Mouse (Mus musculus) liver, adult 2 months (tissue): ENCODE measurements around the gene Map2k5. TPM values are rescaled to one million over a fixed set of nuclear protein-coding genes. Genes with fewer than 3 reads are reported as not detected.

Experiments used
- DNase-seq: peaks from one replicate; pipeline ENCODE4 v3.0.0-alpha.2; 2011; ENCODE audit warnings: low read depth, low spot score; ENCODE audit errors: extremely low read depth
- H3K27ac ChIP-seq: fragments of 200-500 bp; replicated peaks from 2 replicates; pipeline ENCODE4 v1.5.1; 2012; ENCODE audit warnings: low read depth, mild to moderate bottlenecking, control low read depth, inconsistent platforms, low read length; ENCODE audit not compliant: insufficient read depth
- H3K27me3 ChIP-seq: fragments of 200-500 bp; 2 replicates; pipeline ENCODE4 v1.6.1; 2012; ENCODE audit warnings: mild to moderate bottlenecking, moderate library complexity, low read length, inconsistent platforms; ENCODE audit not compliant: control insufficient read depth, insufficient read depth
- H3K36me3 ChIP-seq: fragments of 200-500 bp; 2 replicates; pipeline ENCODE4 v1.6.1; 2012; ENCODE audit warnings: low read length, inconsistent platforms; ENCODE audit not compliant: control insufficient read depth, insufficient read depth
- H3K4me1 ChIP-seq: fragments of 200-500 bp; 2 replicates; pipeline ENCODE4 v1.6.1; 2011; ENCODE audit warnings: low read length; ENCODE audit not compliant: control insufficient read depth, insufficient read depth
- H3K4me3 ChIP-seq: fragments of 200-500 bp; 2 replicates; pipeline ENCODE4 v1.5.1; 2011; ENCODE audit warnings: low read depth, mild to moderate bottlenecking, control low read depth, low read length, moderate library complexity; ENCODE audit not compliant: insufficient read depth
- H3K79me2 ChIP-seq: fragments of 200-500 bp; 2 replicates; pipeline ENCODE4 v1.6.1; 2012; ENCODE audit warnings: inconsistent platforms, mild to moderate bottlenecking, low read length, moderate library complexity; ENCODE audit not compliant: control insufficient read depth, insufficient read depth
- H3K9ac ChIP-seq: fragments of 200-500 bp; 2 replicates; pipeline ENCODE4 v1.6.1; 2012; ENCODE audit warnings: low read depth, mild to moderate bottlenecking, control low read depth, inconsistent platforms, low read length
- CTCF ChIP-seq: fragments of 200-500 bp; IDR thresholded peaks from 2 replicates; pipeline ENCODE4 v1.5.1; 2011; ENCODE audit warnings: low read depth, low read length, control low read depth
- POLR2A ChIP-seq: fragments of 200-500 bp; IDR thresholded peaks from 2 replicates; pipeline ENCODE4 v1.6.1; 2011; ENCODE audit warnings: low read length, control low read depth; ENCODE audit not compliant: insufficient read depth; ENCODE audit errors: extremely low read depth
- WGBS: fragments of 180-500 bp; shearing (Covaris S2); methylation state at CpG from one replicate; pipeline ENCODE4 v1.1.7; 2018; 5-methylcytosine and 5-hydroxymethylcytosine counted together
- polyA plus RNA-seq: library from polyadenylated mRNA; depleted of rRNA; stranded (reverse); fragments of >200 nt; gene quantifications from 2 replicates; pipeline ENCODE4 v1.2.3, GENCODE M21; 2012
- total RNA-seq: library from RNA; depleted of rRNA; stranded (reverse); fragments of >200 nt; gene quantifications from 2 replicates; pipeline ENCODE4 v1.2.3, GENCODE M21; 2014

The Map2k5 gene
- total and polyA plus RNA-seq, 2 experiments: 13.3 to 32.2 TPM

DNA sequence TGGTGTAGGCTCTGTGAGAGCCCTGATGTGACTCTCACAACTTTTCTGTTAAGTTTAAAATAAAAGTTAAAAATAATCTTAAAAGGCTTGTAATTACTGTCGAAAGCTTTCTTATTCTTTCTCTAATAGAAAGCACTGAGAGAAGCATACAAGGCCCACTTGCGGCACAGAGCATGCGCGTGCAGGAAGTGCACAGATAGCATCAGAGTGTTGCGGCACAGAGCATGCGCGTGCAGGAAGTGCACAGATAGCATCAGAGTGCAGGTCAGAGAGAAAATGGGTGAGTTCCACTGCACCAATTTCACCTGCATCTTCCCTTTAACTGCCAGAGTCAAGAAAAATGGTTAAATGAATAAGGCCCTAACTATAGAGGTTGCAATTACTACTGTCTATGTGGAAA is 95.7 kb downstream of the Map2k5 start:
- Histone ChIP-seq H3K9ac (no peak overlapping the region), H3K79me2 (no peaks in the 10 kb centered on the region), H3K4me3 (no peak overlapping the region), H3K27ac (no peak overlapping the region), H3K4me1 (no peaks in the 10 kb centered on the region), H3K27me3 (no peaks in the 10 kb centered on the region), H3K36me3 (peaks cover 25% of the 10 kb centered on the region)
- 94% methylated on average over 7 of the region's 7 CpGs for WGBS
- TF ChIP-seq CTCF (no peak), POLR2A (no peak)
- DNase-seq: no peak

DNA sequence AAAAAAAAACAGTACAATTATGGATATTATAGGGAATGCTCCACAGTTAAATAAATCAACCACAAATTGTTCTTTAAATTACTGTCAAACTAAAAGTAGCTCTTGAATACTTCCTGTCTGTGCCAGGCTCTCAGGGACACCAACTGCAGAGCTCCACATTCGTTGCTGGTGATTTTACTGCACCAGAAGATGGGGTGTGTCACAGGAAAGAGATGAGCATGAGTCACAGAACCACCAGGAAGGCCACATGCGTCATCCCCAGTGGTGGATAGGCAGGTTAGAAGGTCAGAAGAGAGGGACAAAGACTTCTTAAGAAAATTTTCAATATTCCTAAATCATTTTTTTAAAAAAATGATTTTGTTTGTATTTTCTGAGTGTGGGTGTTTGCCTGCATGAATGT is 96.6 kb downstream of the Map2k5 start:
- no peak overlapping the region for H3K27ac ChIP-seq
- no peaks in the 10 kb centered on the region for H3K27me3 ChIP-seq
- H3K79me2 ChIP-seq: no peaks in the 10 kb centered on the region
- H3K4me1 ChIP-seq: no peaks in the 10 kb centered on the region
- DNase-seq: no peak
- no peak overlapping the region for H3K4me3 ChIP-seq
- WGBS: 77% methylated on average over 2 of the region's 2 CpGs
- TF ChIP-seq CTCF (no peak), POLR2A (no peak)
- H3K36me3 ChIP-seq: peaks cover 28% of the 10 kb centered on the region
- no peak overlapping the region for H3K9ac ChIP-seq

DNA sequence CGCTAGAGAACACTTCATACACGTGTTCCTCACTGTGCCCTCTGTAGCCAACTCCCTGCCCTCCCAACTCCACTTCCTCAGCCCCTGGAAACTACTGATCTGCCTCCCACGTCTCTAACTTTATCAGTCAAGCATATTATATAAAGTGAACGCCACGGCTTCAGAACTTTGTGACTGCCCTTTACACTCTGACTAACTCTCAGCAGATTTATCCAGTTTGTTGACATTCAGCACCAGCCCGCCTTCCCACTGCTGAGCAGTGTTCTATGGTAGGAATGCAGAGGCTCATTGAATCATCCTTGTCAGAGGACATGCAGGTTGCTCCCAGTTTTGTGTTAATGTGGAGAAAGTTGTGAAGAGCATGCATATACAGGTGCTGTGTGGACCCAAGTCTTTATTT is 103.9 kb downstream of the Map2k5 start:
- Histone ChIP-seq H3K27me3 (no peaks in the 10 kb centered on the region), H3K9ac (no peak overlapping the region), H3K79me2 (no peaks in the 10 kb centered on the region), H3K4me1 (no peaks in the 10 kb centered on the region), H3K4me3 (no peak overlapping the region), H3K36me3 (peaks cover 16% of the 10 kb centered on the region), H3K27ac (no peak overlapping the region)
- DNase-seq: no peak
- TF ChIP-seq POLR2A (no peak), CTCF (no peak)
- 64% methylated on average over 6 of the region's 6 CpGs for whole genome bisulfite sequencing

DNA sequence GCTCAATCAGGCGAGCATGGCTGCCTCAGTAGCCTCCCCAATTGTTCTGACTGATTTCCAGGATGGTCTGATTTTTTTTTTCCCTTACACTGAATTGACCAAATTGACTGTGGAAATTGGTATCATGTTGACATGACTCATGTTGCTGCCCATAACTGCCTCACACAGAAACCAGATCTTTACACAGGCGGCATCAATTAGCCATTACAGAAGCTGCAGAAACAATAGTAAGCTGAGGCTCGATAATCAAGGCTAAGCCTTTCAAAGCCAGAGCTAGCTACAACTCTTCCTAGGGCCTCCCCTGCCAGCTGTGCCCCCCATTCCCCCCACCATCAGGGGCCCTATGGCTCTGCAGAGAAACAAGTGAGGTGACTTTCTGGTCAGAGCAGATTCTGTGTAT is 107.9 kb downstream of the Map2k5 start:
- Histone ChIP-seq H3K36me3 (peaks cover 12% of the 10 kb centered on the region), H3K9ac (no peak overlapping the region), H3K4me1 (no peaks in the 10 kb centered on the region), H3K4me3 (no peak overlapping the region), H3K27ac (no peak overlapping the region), H3K79me2 (no peaks in the 10 kb centered on the region), H3K27me3 (no peaks in the 10 kb centered on the region)
- 87% methylated on average over 3 of the region's 3 CpGs for WGBS
- DNase-seq: no peak
- TF ChIP-seq CTCF: no peak
- TF ChIP-seq POLR2A: no peak

DNA sequence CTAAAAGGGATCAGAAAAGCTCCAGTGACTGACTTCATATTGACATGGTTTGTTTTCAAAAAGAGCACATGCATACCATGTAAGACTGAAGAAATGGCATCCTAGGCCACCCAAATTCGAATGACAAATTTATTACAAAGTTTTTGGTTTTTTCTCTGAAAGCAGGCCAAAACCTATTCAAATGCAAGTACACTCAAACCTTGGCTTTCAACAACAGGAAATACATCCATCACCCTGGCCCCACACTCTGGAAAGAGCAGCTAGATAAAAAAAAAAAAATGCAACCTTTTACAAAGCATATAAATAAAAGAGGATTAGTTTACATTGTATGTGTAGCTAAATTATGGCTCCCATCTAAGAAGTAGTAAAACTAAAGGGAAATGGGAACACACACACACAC is 114.5 kb downstream of the Map2k5 start:
- no peak for DNase-seq
- TF ChIP-seq POLR2A: no peak
- TF ChIP-seq CTCF: no peak
- 68% methylated on average over 1 of the region's 1 CpGs for WGBS

DNA sequence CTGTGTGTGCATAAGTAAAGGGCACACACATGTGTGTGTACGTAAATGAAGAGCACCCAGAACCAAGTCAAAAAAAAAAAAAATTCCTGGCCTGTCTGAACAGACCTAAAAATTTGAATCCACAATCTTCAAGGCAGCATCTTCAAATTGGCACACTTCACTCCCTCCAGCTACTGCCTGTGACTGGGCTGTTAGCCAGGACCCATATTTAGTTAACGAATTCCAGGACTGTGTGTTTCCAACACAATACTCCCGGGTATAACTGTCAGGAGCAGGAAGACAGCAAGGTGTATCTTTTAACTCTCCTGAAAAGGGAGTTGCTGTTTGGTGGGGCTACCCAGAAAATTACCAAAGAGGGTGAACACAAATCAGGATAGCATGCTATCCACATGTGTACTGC is 118.9 kb downstream of the Map2k5 start:
- no peak overlapping the region for H3K4me3 ChIP-seq
- H3K79me2 ChIP-seq: no peaks in the 10 kb centered on the region
- no peaks in the 10 kb centered on the region for H3K4me1 ChIP-seq
- H3K9ac ChIP-seq: no peak overlapping the region
- DNase-seq: peak; percentile 18
- TF ChIP-seq CTCF: no peak
- no peak for TF ChIP-seq POLR2A
- 45% methylated on average over 3 of the region's 3 CpGs for WGBS
- H3K36me3 ChIP-seq: peaks cover 24% of the 10 kb centered on the region; the same call in 1 of the 2 replicates
- H3K27ac ChIP-seq: no peak overlapping the region
- no peaks in the 10 kb centered on the region for H3K27me3 ChIP-seq

More for the DNA sequence above, 114.5 kb downstream of the Map2k5 start:
- Histone ChIP-seq H3K27me3 (no peaks in the 10 kb centered on the region), H3K79me2 (no peaks in the 10 kb centered on the region), H3K4me3 (no peak overlapping the region), H3K9ac (no peak overlapping the region), H3K36me3 (peaks cover 13% of the 10 kb centered on the region; the same call in 1 of the 2 replicates), H3K4me1 (no peaks in the 10 kb centered on the region), H3K27ac (no peak overlapping the region)
